Mouse (Mus musculus): ENCODE measurements around the gene Bhlhe23.
A peak's percentile ranks its signal among the peaks of the same experiment; 100 is the strongest.

Gene Bhlhe23

GRCm38 (mm10) chr2:180776793-180777192 is at the start of gene Bhlhe23:
TSS of gene Bhlhe23 (minus strand) at chr2:180776900.
- no peak for DNase-seq (ENCODE audit: low spot score)

- DNase-seq (ENCODE audit: low spot score) = no peak
Observed at GRCm38 (mm10) chr2:180825147-180825941, 48.6 kb upstream of the Bhlhe23 start.

GRCm38 (mm10) chr2:180824724-180825123 is 48.0 kb upstream of the Bhlhe23 start:
- DNase-seq (ENCODE audit: low spot score) = no peak

GRCm38 (mm10) chr2:180824061-180824460 is 47.4 kb upstream of the Bhlhe23 start:
- DNase-seq (ENCODE audit: low spot score) = no peak

- DNase-seq (ENCODE audit: low spot score) = peak; percentile 55
Observed at GRCm38 (mm10) chr2:180822476-180822875, 45.8 kb upstream of the Bhlhe23 start.

GRCm38 (mm10) chr2:180819504-180819903 is 42.8 kb upstream of the Bhlhe23 start:
- no peak for DNase-seq (ENCODE audit: low spot score)

GRCm38 (mm10) chr2:180816440-180817065 is 39.9 kb upstream of the Bhlhe23 start:
- no peak for DNase-seq (ENCODE audit: low spot score)

GRCm38 (mm10) chr2:180813982-180814568 is 37.4 kb upstream of the Bhlhe23 start:
- no peak for DNase-seq (ENCODE audit: low spot score)

GRCm38 (mm10) chr2:180811002-180811401 is 34.3 kb upstream of the Bhlhe23 start:
- no peak for DNase-seq (ENCODE audit: low spot score)

- DNase-seq (ENCODE audit: low spot score) = no peak
Observed at GRCm38 (mm10) chr2:180809510-180809909, 32.8 kb upstream of the Bhlhe23 start.

- peak; percentile 66 for DNase-seq (ENCODE audit: low spot score)
Observed at GRCm38 (mm10) chr2:180805966-180806365, 29.3 kb upstream of the Bhlhe23 start.

GRCm38 (mm10) chr2:180796008-180796407 is 19.3 kb upstream of the Bhlhe23 start:
- DNase-seq (ENCODE audit: low spot score) = peak; percentile 22

- no peak for DNase-seq (ENCODE audit: low spot score)
Observed at GRCm38 (mm10) chr2:180795597-180795996, 18.9 kb upstream of the Bhlhe23 start.

GRCm38 (mm10) chr2:180794422-180794821 is 17.7 kb upstream of the Bhlhe23 start:
- no peak for DNase-seq (ENCODE audit: low spot score)

- peak; percentile 68 for DNase-seq (ENCODE audit: low spot score)
Observed at GRCm38 (mm10) chr2:180791674-180792073, 15.0 kb upstream of the Bhlhe23 start.

- DNase-seq (ENCODE audit: low spot score) = no peak
Observed at GRCm38 (mm10) chr2:180788843-180789242, 12.1 kb upstream of the Bhlhe23 start.

GRCm38 (mm10) chr2:180788386-180788785 is 11.7 kb upstream of the Bhlhe23 start:
- no peak for DNase-seq (ENCODE audit: low spot score)

GRCm38 (mm10) chr2:180787566-180788232 is 11.0 kb upstream of the Bhlhe23 start:
- no peak for DNase-seq (ENCODE audit: low spot score)

GRCm38 (mm10) chr2:180786732-180787131 is 10.0 kb upstream of the Bhlhe23 start:
- peak; percentile 62 for DNase-seq (ENCODE audit: low spot score)

- no peak for DNase-seq (ENCODE audit: low spot score)
Observed at GRCm38 (mm10) chr2:180780282-180780681, 3.6 kb upstream of the Bhlhe23 start.

GRCm38 (mm10) chr2:180779226-180780104 is 2.8 kb upstream of the Bhlhe23 start:
- DNase-seq (ENCODE audit: low spot score) = peak; percentile 86

Measured in embryo, embryonic 10.5 days (tissue).